25 mouse cellular contexts compared by ENCODE assay signal in the genomic region with DNA sequence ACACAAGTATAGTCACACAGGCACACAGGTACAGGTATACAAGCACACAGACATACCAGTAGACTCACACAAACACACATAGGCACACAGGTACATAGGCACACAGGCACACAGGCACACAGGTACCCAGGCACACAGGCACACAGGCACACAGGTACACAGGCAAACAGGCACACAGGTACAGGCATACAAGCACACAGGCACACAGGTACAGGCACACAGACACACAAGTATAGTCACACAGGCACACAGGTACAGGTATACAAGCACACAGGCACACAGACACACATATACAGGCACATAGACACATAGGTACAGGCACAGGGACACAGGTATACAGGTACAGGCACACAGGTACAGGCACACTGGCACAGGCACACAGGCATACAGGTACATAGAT. TPM values are rescaled to one million over a fixed set of nuclear protein-coding genes. Genes with fewer than 3 reads are reported as not detected.
DNase-seq lines count a peak whose midpoint lies in the region; ATAC-seq and TF ChIP-seq lines count a peak whose summit lies in the region.
"Had no signal": no experiment of that assay in that cellular context is flagged by ENCODE, and none has a peak within 500 bp of the region (broad histone marks: within the 10 kb centered on the region; RNA-seq: fewer than 3 reads in every experiment).

No protein-coding gene starts in this region.

- peaks cover 82% of the 10 kb centered on the region for H3K4me1 ChIP-seq in cerebellum, adult 2 months (ENCODE audit: control insufficient read depth, insufficient read depth, low read length)
- H3K4me1 ChIP-seq in megakaryocyte, embryonic 14.5 days = peaks cover 5% of the 10 kb centered on the region; the same call in 1 of the 2 replicates
- no peaks in the 10 kb centered on the region for H3K4me1 ChIP-seq in G1E (ENCODE audit: insufficient read depth, low read depth, low read length)
- H3K4me1 ChIP-seq in olfactory bulb, adult 2 months (ENCODE audit: control insufficient read depth, insufficient read depth, low read length) = peaks cover 78% of the 10 kb centered on the region
- H3K4me1 ChIP-seq: embryonic facial prominence, embryonic 13.5 days; kidney, embryonic 15.5 days; stomach, embryonic 15.5 days had no signal

- no peaks in the 10 kb centered on the region for H3K36me3 ChIP-seq in megakaryocyte, embryonic 14.5 days (replicated peaks; ENCODE audit: low read length)
- no peaks in the 10 kb centered on the region for H3K36me3 ChIP-seq in G1E (replicated peaks)
- H3K36me3 ChIP-seq: embryonic facial prominence, embryonic 13.5 days; kidney, embryonic 15.5 days; stomach, embryonic 15.5 days had no signal

- H3K27ac ChIP-seq in cerebellum, adult 2 months (ENCODE audit: insufficient read depth, low read length) = peak overlapping the region; percentile 72
- H3K27ac ChIP-seq in olfactory bulb, adult 2 months (ENCODE audit: insufficient read depth, low read depth, low read length) = peak overlapping the region; percentile 76
- H3K27ac ChIP-seq: embryonic facial prominence, embryonic 13.5 days; kidney, embryonic 15.5 days; liver, embryonic 14.5 days; stomach, embryonic 15.5 days had no signal

- DNase-seq in cerebellum, adult 2 months = no peak
- DNase-seq in cerebellum, postnatal 10 days = no peak
- no peak for DNase-seq in G1E (ENCODE audit: low spot score)
- no peak for DNase-seq in frontal cortex, postnatal 25 days (ENCODE audit: low spot score in 2 of 2)
- DNase-seq: adrenal gland, adult 8-10 months; embryo, embryonic 11 days; gastrocnemius, postnatal 10 days; heart, postnatal 14 days; kidney, adult 18-20 months; kidney, postnatal 25 days; liver; lung, adult 2 months; thymus, postnatal 14 days had no signal

- H3K4me3 ChIP-seq in cerebellum, adult 2 months (replicated peaks; ENCODE audit: insufficient read depth, low read depth, low read length) = no peak overlapping the region
- peak overlapping the region; percentile 68 for H3K4me3 ChIP-seq in megakaryocyte, embryonic 14.5 days (replicated peaks)
- H3K4me3 ChIP-seq in G1E (ENCODE audit: low read depth, low read length) = peak overlapping the region; percentile 51
- no peak overlapping the region for H3K4me3 ChIP-seq in olfactory bulb, adult 2 months (ENCODE audit: insufficient read depth, low read depth, low read length)
- H3K4me3 ChIP-seq: embryonic facial prominence, embryonic 13.5 days; erythroblast, embryonic 14.5 days; kidney, embryonic 15.5 days; stomach, embryonic 15.5 days had no signal

- H3K27me3 ChIP-seq in cerebellum, adult 2 months (ENCODE audit: control insufficient read depth, insufficient read depth, low read length) = no peaks in the 10 kb centered on the region
- H3K27me3 ChIP-seq in megakaryocyte, embryonic 14.5 days (replicated peaks) = peaks cover 22% of the 10 kb centered on the region
- H3K27me3 ChIP-seq in G1E (ENCODE audit: insufficient read depth, low read length) = no peaks in the 10 kb centered on the region; the same call in 1 of the 2 replicates
- H3K27me3 ChIP-seq: stomach, embryonic 15.5 days had no signal

- peaks cover 13% of the 10 kb centered on the region for H3K9me3 ChIP-seq in megakaryocyte, embryonic 14.5 days
- H3K9me3 ChIP-seq in G1E (replicated peaks) = peaks cover 93% of the 10 kb centered on the region
- H3K9me3 ChIP-seq: embryonic facial prominence, embryonic 13.5 days; kidney, embryonic 15.5 days; stomach, embryonic 15.5 days had no signal

- TF ChIP-seq CTCF in cerebellum, adult 2 months (IDR thresholded peaks at IDR 0.05; ENCODE audit: borderline replicate concordance, insufficient read depth, low read depth, low read length) = no peak
- no peak for TF ChIP-seq CTCF in G1E (IDR thresholded peaks at IDR 0.05; ENCODE audit: low read depth, low read length)
- no peak for TF ChIP-seq CTCF in olfactory bulb, adult 2 months (IDR thresholded peaks at IDR 0.05; ENCODE audit: insufficient read depth, low read depth, low read length)

- ATAC-seq in megakaryocyte, adult 5-6 weeks (ENCODE audit: poor library complexity, severe bottlenecking) = no peak
- 0 out of 2 replicates have a peak, but pooled peaks have one; percentile 22 for ATAC-seq in G1E (ENCODE audit: extremely low read depth, insufficient number of reproducible peaks, low FRiP score, poor library complexity, severe bottlenecking)
- ATAC-seq: forebrain, embryonic 16.5 days had no signal

- no peak for TF ChIP-seq POLR2A in cerebellum, adult 2 months (IDR thresholded peaks at IDR 0.05; ENCODE audit: borderline replicate concordance, insufficient read depth, low read length)
- TF ChIP-seq POLR2A in olfactory bulb, adult 2 months (IDR thresholded peaks at IDR 0.05; ENCODE audit: insufficient read depth, low read depth, low read length) = no peak

RNA-seq across cellular contexts. Expression of a gene that starts 24.2 kb away (rescaled TPM):
- 163 and 201 TPM in 2 replicates for polyA plus RNA-seq in cerebellum, adult 2 months (2012; rRNA removed)
- polyA plus RNA-seq in megakaryocyte, embryonic 14.5 days (2012; ENCODE audit: insufficient read depth, low replicate concordance) = 0.03 TPM in 1 of 2 replicates, not detected in the other
- total RNA-seq in megakaryocyte, adult 5-6 weeks (2015) = not detected in 2 replicates
- total RNA-seq in megakaryocyte, adult 5-6 weeks (2017) = not detected in 2 replicates
- total RNA-seq in G1E (2014; fragmentation: Nextera tagmentation) (not detected in 2 replicates), G1E (2017) (0.16 TPM in 1 of 2 replicates, not detected in the other)
- polyA plus RNA-seq in G1E (2012) = not detected in 2 replicates
- 164 TPM in 1 of 2 replicates, not detected in the other for polyA plus RNA-seq in olfactory bulb, adult 2 months (2012; ENCODE audit: insufficient read depth, insufficient read length, low replicate concordance, missing spikeins)
- total RNA-seq: CH12.LX; megakaryocyte progenitor cell, adult 5-6 weeks had no signal
- polyA plus RNA-seq: C2C12 had no signal

Comparison
In these comparisons a context has a peak if more than half of its experiments do, and no peak if none do; other contexts are left out.
1. H3K4me3 ChIP-seq: peak in megakaryocyte, embryonic 14.5 days (single experiment) and G1E (single experiment); none in cerebellum, adult 2 months (single experiment) and olfactory bulb, adult 2 months (single experiment).